Mouse (Mus musculus): ENCODE measurements around the gene Eqtn. TPM values are rescaled to one million over a fixed set of nuclear protein-coding genes. Genes with fewer than 3 reads are reported as not detected.

Eqtn gene
- total and polyA plus RNA-seq, 3 experiments: not detected

DNA sequence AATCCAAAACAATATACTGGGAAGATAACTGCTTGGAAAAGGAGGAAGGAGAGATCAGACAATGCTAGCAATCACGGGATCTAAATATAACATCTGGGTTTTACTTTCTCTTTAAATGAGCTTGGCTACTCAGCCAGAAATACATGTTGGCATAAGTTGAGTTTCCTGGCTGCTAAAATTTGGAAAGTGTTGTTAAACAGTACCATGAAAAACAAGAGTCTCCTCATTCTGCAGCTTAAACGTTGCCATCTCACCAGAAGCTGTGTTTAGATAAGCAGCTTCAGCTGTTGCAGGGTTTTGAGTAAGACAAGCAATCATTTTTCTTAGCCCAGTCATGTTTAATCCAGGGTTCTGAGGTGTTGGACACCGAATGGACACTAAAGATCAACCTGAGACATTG lies 26.9 kb downstream of the Eqtn start:
- H3K27ac ChIP-seq (ENCODE audit: control insufficient read depth, low read depth, low read length): no peak overlapping the region
- peaks cover 0 to 6% of the 10 kb centered on the region in 2 experiments; a peak in 2 of 4 replicates for H3K36me3 ChIP-seq (ENCODE audit: control insufficient read depth in 1 of 2, insufficient read depth in 2 of 2, low read length in 2 of 2)
- no peaks in the 10 kb centered on the region for H3K9me3 ChIP-seq (replicated peaks; ENCODE audit: insufficient read depth, low read length)
- no peaks in the 10 kb centered on the region for H3K27me3 ChIP-seq (ENCODE audit: control insufficient read depth in 1 of 2, insufficient read depth in 2 of 2, low read length in 2 of 2)
- no peak overlapping the region for H3K9ac ChIP-seq (ENCODE audit: control insufficient read depth, low read depth, low read length, poor library complexity, severe bottlenecking)
- peak overlapping the region in 1 of 2 experiments; percentile 46; a peak in 1 of 4 replicates for H3K4me3 ChIP-seq (ENCODE audit: control insufficient read depth in 1 of 2, insufficient read depth in 1 of 2, low read depth in 2 of 2, low read length in 2 of 2)
- H3K79me2 ChIP-seq (ENCODE audit: control insufficient read depth, insufficient read depth, low read length, poor library complexity): no peaks in the 10 kb centered on the region
- TF ChIP-seq GABPA (IDR thresholded peaks at IDR 0.05; ENCODE audit: low read depth, low read length) (no peak), EP300 (IDR thresholded peaks at IDR 0.05; ENCODE audit: low read depth in 1 of 2, low read length in 2 of 2) (peak in 1 of 2 experiments; percentile 22; a peak in 1 of 4 replicates), MAX (IDR thresholded peaks at IDR 0.05; ENCODE audit: low read length) (no peak), CTCF (IDR thresholded peaks at IDR 0.05 in 2 of 3, conservative IDR thresholded peaks at IDR 0.05 in 1 of 3; ENCODE audit: control insufficient read depth in 1 of 3, insufficient read depth in 1 of 3, low read depth in 2 of 3, low read length in 3 of 3, poor library complexity in 1 of 3, severe bottlenecking in 1 of 3) (no peak), ETS1 (IDR thresholded peaks at IDR 0.05; ENCODE audit: low read depth, low read length) (peak; percentile 36; the same call in 1 of the 2 replicates), TAL1 (IDR thresholded peaks at IDR 0.05; ENCODE audit: low read length) (no peak), ZC3H11A (IDR thresholded peaks at IDR 0.05; ENCODE audit: low read depth, low read length) (no peak), GATA1 (IDR thresholded peaks at IDR 0.05; ENCODE audit: low read depth, low read length) (peak; percentile 35; the same call in 1 of the 2 replicates), RAD21 (IDR thresholded peaks at IDR 0.05; ENCODE audit: low read depth, low read length) (no peak)
- H3K4me1 ChIP-seq (ENCODE audit: control insufficient read depth in 1 of 2, insufficient read depth in 2 of 2, low read length in 2 of 2): peaks cover 0 to 3% of the 10 kb centered on the region in 2 experiments; a peak in 2 of 4 replicates
- DNase-seq (ENCODE audit: low read depth, low spot score): peak; percentile 35

DNA sequence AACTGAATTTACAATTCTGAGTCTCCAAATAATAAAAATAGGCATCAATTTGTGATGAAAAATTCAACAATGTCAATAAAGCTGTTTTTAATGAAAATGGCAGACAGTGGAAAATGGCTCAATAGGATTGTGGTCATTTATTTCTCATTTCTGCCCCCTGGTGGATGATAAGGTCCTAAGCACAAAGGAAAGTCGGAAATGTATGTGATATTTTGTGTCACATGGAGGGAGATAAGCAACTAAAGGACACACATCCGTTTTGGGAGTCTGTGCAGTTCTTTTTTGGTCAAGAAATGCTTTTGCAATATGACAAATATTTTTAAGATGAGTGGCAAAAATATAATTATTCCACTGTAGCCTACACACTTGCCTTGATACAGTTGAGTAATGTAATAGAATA lies 27.9 kb downstream of the Eqtn start:
- H3K79me2 ChIP-seq (ENCODE audit: control insufficient read depth, insufficient read depth, low read length, poor library complexity): no peaks in the 10 kb centered on the region
- no peaks in the 10 kb centered on the region for H3K9me3 ChIP-seq (replicated peaks; ENCODE audit: insufficient read depth, low read length)
- H3K9ac ChIP-seq (ENCODE audit: control insufficient read depth, low read depth, low read length, poor library complexity, severe bottlenecking): no peak overlapping the region
- DNase-seq (ENCODE audit: low read depth, low spot score): peak; percentile 64
- peaks cover 0 to 3% of the 10 kb centered on the region in 2 experiments; a peak in 2 of 4 replicates for H3K4me1 ChIP-seq (ENCODE audit: control insufficient read depth in 1 of 2, insufficient read depth in 2 of 2, low read length in 2 of 2)
- H3K27me3 ChIP-seq (ENCODE audit: control insufficient read depth in 1 of 2, insufficient read depth in 2 of 2, low read length in 2 of 2): no peaks in the 10 kb centered on the region
- peaks cover 0 to 6% of the 10 kb centered on the region in 2 experiments; a peak in 2 of 4 replicates for H3K36me3 ChIP-seq (ENCODE audit: control insufficient read depth in 1 of 2, insufficient read depth in 2 of 2, low read length in 2 of 2)
- TF ChIP-seq CTCF (IDR thresholded peaks at IDR 0.05 in 2 of 3, conservative IDR thresholded peaks at IDR 0.05 in 1 of 3; ENCODE audit: control insufficient read depth in 1 of 3, insufficient read depth in 1 of 3, low read depth in 2 of 3, low read length in 3 of 3, poor library complexity in 1 of 3, severe bottlenecking in 1 of 3) (peak; percentile 6 to 78 (median 56); a peak in 4 of 6 replicates), RAD21 (IDR thresholded peaks at IDR 0.05; ENCODE audit: low read depth, low read length) (peak; percentile 77), MAZ (IDR thresholded peaks at IDR 0.05; ENCODE audit: low read depth, low read length) (no peak), HCFC1 (IDR thresholded peaks at IDR 0.05; ENCODE audit: low read depth, low read length) (0 out of 2 replicates have a peak, but pooled peaks have one; percentile 22), ZC3H11A (IDR thresholded peaks at IDR 0.05; ENCODE audit: low read depth, low read length) (peak; percentile 81), USF2 (IDR thresholded peaks at IDR 0.05; ENCODE audit: borderline replicate concordance in 1 of 2, insufficient read depth in 1 of 2, low read depth in 1 of 2, low read length in 2 of 2) (peak in 1 of 2 experiments; percentile 49; a peak in 1 of 4 replicates), ZKSCAN1 (IDR thresholded peaks at IDR 0.05; ENCODE audit: low read depth, low read length) (no peak), EP300 (IDR thresholded peaks at IDR 0.05; ENCODE audit: low read depth in 1 of 2, low read length in 2 of 2) (no peak), USF1 (IDR thresholded peaks at IDR 0.05; ENCODE audit: low read depth, low read length) (peak; percentile 85), MYC (IDR thresholded peaks at IDR 0.05; ENCODE audit: low read depth, low read length) (peak; percentile 67; the same call in 1 of the 2 replicates), SMC3 (IDR thresholded peaks at IDR 0.05; ENCODE audit: low read depth, low read length) (peak; percentile 89), ETS1 (IDR thresholded peaks at IDR 0.05; ENCODE audit: low read depth, low read length) (peak; percentile 24; the same call in 1 of the 2 replicates), GATA1 (IDR thresholded peaks at IDR 0.05; ENCODE audit: low read depth, low read length) (peak; percentile 71), MAX (IDR thresholded peaks at IDR 0.05; ENCODE audit: low read length) (peak; percentile 51), TAL1 (IDR thresholded peaks at IDR 0.05; ENCODE audit: low read length) (no peak)
- H3K27ac ChIP-seq (ENCODE audit: control insufficient read depth, low read depth, low read length): no peak overlapping the region
- no peak overlapping the region for H3K4me3 ChIP-seq (ENCODE audit: control insufficient read depth in 1 of 2, insufficient read depth in 1 of 2, low read depth in 2 of 2, low read length in 2 of 2)

Other genes starting within 250 kb of the Eqtn start
- 0.10 and 0.58 TPM in 2 replicates for gene Tek, start 189.6 kb downstream of the Eqtn start, total RNA-seq (2012; rRNA removed)
- under 1 TPM in 1 of 2 experiments, not detected in 1; 0.28 TPM for gene Tek, start 189.6 kb downstream of the Eqtn start, polyA plus RNA-seq (2012; ENCODE audit: insufficient read depth in 1 of 2, insufficient read length in 2 of 2, low read depth in 1 of 2, low replicate concordance in 2 of 2, missing spikeins in 1 of 2)
- 13.9 and 14.8 TPM in 2 replicates for gene Mysm1, start 50.3 kb upstream of the Eqtn start, total RNA-seq (2012; rRNA removed)
- 10 to 100 TPM in 1 of 2 experiments, not detected in 1; 10.8 TPM for gene Mysm1, start 50.3 kb upstream of the Eqtn start, polyA plus RNA-seq (2012; ENCODE audit: insufficient read depth in 1 of 2, insufficient read length in 2 of 2, low read depth in 1 of 2, low replicate concordance in 2 of 2, missing spikeins in 1 of 2)
- gene Jun, start 123.4 kb upstream of the Eqtn start, total RNA-seq (2012; rRNA removed): not detected in 2 replicates
- gene Jun, start 123.4 kb upstream of the Eqtn start, polyA plus RNA-seq (2012; ENCODE audit: insufficient read depth in 1 of 2, insufficient read length in 2 of 2, low read depth in 1 of 2, low replicate concordance in 2 of 2, missing spikeins in 1 of 2): not detected